Mouse (Mus musculus) kidney, postnatal 0 days (tissue): ENCODE measurements around the gene Hmmr. TPM values are rescaled to one million over a fixed set of nuclear protein-coding genes. Genes with fewer than 3 reads are reported as not detected.

Experiments
- ATAC-seq: fragments of 200-750 bp; cut with Nextera tagmentation; replicated peaks from 2 replicates; pipeline ENCODE4 v1.8.0; 2017; ENCODE audit warnings: low read depth, moderate number of reproducible peaks, moderate TSS enrichment, moderate library complexity; ENCODE audit not compliant: low FRiP score
- DNase-seq: peaks from one replicate; pipeline ENCODE4 v3.0.0-alpha.2; 2016; ENCODE audit warnings: low spot score
- H3K27ac ChIP-seq: fragments of 300-500 bp; sonication (generic); 2 replicates; pipeline ENCODE4 v1.5.1; 2014; ENCODE audit warnings: mild to moderate bottlenecking
- H3K27me3 ChIP-seq: fragments of 300-500 bp; sonication (generic); 2 replicates; pipeline ENCODE4 v1.6.1; 2014; ENCODE audit warnings: low read length, mixed read lengths; ENCODE audit not compliant: insufficient read depth
- H3K36me3 ChIP-seq: fragments of 300-500 bp; sonication (generic); 2 replicates; pipeline ENCODE4 v1.6.1; 2014; ENCODE audit warnings: low read length, mixed read lengths; ENCODE audit not compliant: insufficient read depth
- H3K4me1 ChIP-seq: fragments of 300-500 bp; sonication (generic); replicated peaks from 2 replicates; pipeline ENCODE4 v1.6.1; 2014; ENCODE audit warnings: antibody characterized with exemption, low read length, mixed read lengths; ENCODE audit not compliant: insufficient read depth
- H3K4me2 ChIP-seq: fragments of 300-500 bp; sonication (generic); 2 replicates; pipeline ENCODE4 v1.6.1; 2014; ENCODE audit warnings: mild to moderate bottlenecking, low read length, moderate library complexity, mixed read lengths
- H3K4me3 ChIP-seq: fragments of 300-500 bp; sonication (generic); replicated peaks from 2 replicates; pipeline ENCODE4 v1.5.1; 2014; ENCODE audit warnings: low read depth, low read length
- H3K9ac ChIP-seq: fragments of 300-500 bp; sonication (generic); 2 replicates; pipeline ENCODE4 v1.6.1; 2014; ENCODE audit warnings: low read depth, low read length
- H3K9me3 ChIP-seq: fragments of 300-500 bp; sonication (generic); replicated peaks from 2 replicates; pipeline ENCODE4 v1.6.1; 2016; ENCODE audit warnings: low read length, inconsistent platforms, mixed read lengths
- CTCF ChIP-seq: IDR thresholded peaks from 2 replicates; pipeline ENCODE4 v1.5.1; 2016; ENCODE audit warnings: antibody characterized with exemption, low read depth, mild to moderate bottlenecking, moderate library complexity
- WGBS: fragments of 180-500 bp; shearing (Covaris S2); extraction: QIAGEN DNeasy Blood & Tissue Kit; methylation state at CpG from one replicate; pipeline ENCODE4 v1.1.7; 2014; 5-methylcytosine and 5-hydroxymethylcytosine counted together
- polyA plus RNA-seq: library from polyadenylated mRNA; unstranded; fragments of >200 nt; fragmentation: Nextera tagmentation; extraction: Ambion mirVana; gene quantifications from 2 replicates; pipeline ENCODE4 v1.2.1, GENCODE M21; 2015

Gene Hmmr
- polyA plus RNA-seq, 1 experiment from 2014 or later = 16.4 TPM

- Histone ChIP-seq H3K4me2 (no peak overlapping the region), H3K9ac (no peak overlapping the region), H3K36me3 (peaks cover 21% of the 10 kb centered on the region), H3K4me1 (no peaks in the 10 kb centered on the region), H3K4me3 (no peak overlapping the region), H3K9me3 (no peaks in the 10 kb centered on the region), H3K27me3 (no peaks in the 10 kb centered on the region), H3K27ac (no peak overlapping the region)
- no peak for DNase-seq
- TF ChIP-seq CTCF = no peak
- WGBS = 82% methylated on average over 4 of the region's 4 CpGs
- ATAC-seq = no peak
Observed at GRCm38 (mm10) chr11:40675014-40675730, 58.0 kb downstream of the Hmmr start.

Other genes with a start within 250 kb of the Hmmr start
- gene Mat2b, start 38.2 kb downstream of the Hmmr start, polyA plus RNA-seq = 118 and 121 TPM in 2 replicates
- gene Nudcd2, start 245 bp upstream of the Hmmr start, polyA plus RNA-seq = 136 and 147 TPM in 2 replicates
- gene Ccng1, start 21.9 kb upstream of the Hmmr start, polyA plus RNA-seq = 48.1 and 50.2 TPM in 2 replicates